Mouse (Mus musculus): ENCODE measurements around the gene Trpc7. TPM values are rescaled to one million over a fixed set of nuclear protein-coding genes. Genes with fewer than 3 reads are reported as not detected.

Trpc7 gene
- polyA plus RNA-seq, 1 experiment = 0.01 TPM

DNA sequence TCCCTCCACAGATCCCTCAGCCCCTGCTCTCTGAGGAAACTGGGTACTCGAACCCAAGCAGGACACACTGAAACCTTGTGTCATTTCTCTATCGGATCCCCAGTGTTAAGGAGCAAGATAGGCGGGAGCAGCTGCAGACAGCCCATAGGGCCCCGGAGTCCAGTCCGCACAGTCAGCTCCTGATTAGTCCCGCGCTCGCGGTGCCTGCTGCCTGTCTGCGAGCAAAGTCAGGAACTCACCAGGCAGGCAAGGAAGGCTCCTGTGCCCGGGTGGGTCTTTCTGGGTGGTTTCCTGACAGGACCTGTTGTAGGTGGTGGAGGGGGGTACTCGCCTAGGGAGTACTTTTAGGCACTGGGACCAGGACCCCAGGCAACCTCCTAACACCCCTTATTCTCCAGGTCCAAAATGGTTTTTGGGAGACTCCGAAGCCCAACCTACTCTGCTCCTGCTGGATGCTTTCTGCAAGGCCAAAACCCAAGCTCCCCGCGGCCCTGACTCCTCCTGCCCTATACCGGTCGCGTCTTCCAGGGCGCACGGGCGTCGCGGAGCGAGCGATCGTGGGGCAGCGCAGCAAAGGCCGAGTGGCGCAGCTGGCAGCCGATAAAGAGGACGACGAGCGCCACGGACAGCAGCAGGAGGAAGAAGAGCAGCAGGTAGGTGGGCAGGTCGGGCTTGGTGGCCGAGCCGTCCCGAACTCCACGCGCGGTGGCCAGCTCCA, 143.2 kb downstream of the Trpc7 start:
- no peak overlapping the region for H3ac ChIP-seq (ENCODE audit: control insufficient read depth, insufficient read length)
- H3K4me3 ChIP-seq = no peak overlapping the region
- no peaks in the 10 kb centered on the region for H3K27me3 ChIP-seq (ENCODE audit: control insufficient read depth, insufficient read depth, insufficient read length)
- H3K4me2 ChIP-seq (ENCODE audit: low read depth) = no peak overlapping the region
- H3K36me3 ChIP-seq (ENCODE audit: control insufficient read depth, insufficient read depth) = no peaks in the 10 kb centered on the region
- TF ChIP-seq TCF12 (IDR thresholded peaks at IDR 0.05; ENCODE audit: insufficient read depth, poor library complexity, severe bottlenecking) = no peak
- TF ChIP-seq E2F4 (IDR thresholded peaks at IDR 0.05; ENCODE audit: insufficient read depth) = no peak
- no peak for TF ChIP-seq POLR2AphosphoS2 (IDR thresholded peaks at IDR 0.05; ENCODE audit: insufficient read length, low read depth)
- TF ChIP-seq POLR2A (IDR thresholded peaks at IDR 0.05; ENCODE audit: insufficient read length, low read depth) = no peak
- TF ChIP-seq TCF3 (IDR thresholded peaks at IDR 0.05; ENCODE audit: insufficient read length, low read depth) = no peak
- H3K79me2 ChIP-seq (ENCODE audit: control insufficient read depth, insufficient read depth) = no peaks in the 10 kb centered on the region

DNA sequence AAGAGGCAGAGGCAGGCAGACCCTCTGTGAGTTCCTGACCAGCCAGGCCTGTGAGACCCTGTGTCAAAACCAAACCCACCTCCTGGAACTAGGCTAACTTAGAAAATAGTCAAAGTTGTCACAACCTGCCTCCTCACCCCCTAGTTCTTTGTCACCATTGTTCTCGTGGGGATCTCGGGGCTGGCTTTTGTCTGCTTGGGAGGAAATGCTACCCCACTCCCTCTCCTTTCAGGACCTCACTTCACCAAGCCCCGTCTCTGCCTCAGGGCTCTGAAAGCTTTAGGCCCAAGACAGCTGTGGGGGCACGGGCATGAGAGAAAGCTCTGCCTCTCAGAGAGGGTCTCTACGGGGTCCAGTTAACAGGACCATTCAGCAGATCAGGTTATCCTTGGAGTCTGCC, 144.0 kb downstream of the Trpc7 start:
- Histone ChIP-seq H3K4me3 (no peak overlapping the region), H3K4me2 (ENCODE audit: low read depth) (no peak overlapping the region), H3K79me2 (ENCODE audit: control insufficient read depth, insufficient read depth) (no peaks in the 10 kb centered on the region), H3K36me3 (ENCODE audit: control insufficient read depth, insufficient read depth) (no peaks in the 10 kb centered on the region), H3ac (ENCODE audit: control insufficient read depth, insufficient read length) (no peak overlapping the region), H3K27me3 (ENCODE audit: control insufficient read depth, insufficient read depth, insufficient read length) (no peaks in the 10 kb centered on the region)
- TF ChIP-seq TCF3 (IDR thresholded peaks at IDR 0.05; ENCODE audit: insufficient read length, low read depth) (no peak), CEBPB (IDR thresholded peaks at IDR 0.05; ENCODE audit: insufficient read depth, poor library complexity, severe bottlenecking) (no peak), MYOD1 (IDR thresholded peaks at IDR 0.05; ENCODE audit: control insufficient read depth in 1 of 3, insufficient read length in 2 of 3, low read depth in 2 of 3) (no peak), POLR2AphosphoS2 (IDR thresholded peaks at IDR 0.05; ENCODE audit: insufficient read length, low read depth) (no peak), REST (IDR thresholded peaks at IDR 0.05; ENCODE audit: insufficient read depth, insufficient read length) (no peak), POLR2A (IDR thresholded peaks at IDR 0.05; ENCODE audit: insufficient read length, low read depth) (no peak), USF1 (IDR thresholded peaks at IDR 0.05; ENCODE audit: low read depth) (no peak), SRF (IDR thresholded peaks at IDR 0.05; ENCODE audit: control insufficient read depth, insufficient read length, low read depth) (no peak), TCF12 (IDR thresholded peaks at IDR 0.05; ENCODE audit: insufficient read depth, poor library complexity, severe bottlenecking) (no peak), MAX (IDR thresholded peaks at IDR 0.05; ENCODE audit: low read depth) (no peak), MYOG (IDR thresholded peaks at IDR 0.05; ENCODE audit: control insufficient read depth in 1 of 3, insufficient read depth in 1 of 3, insufficient read length in 2 of 3, low read depth in 2 of 3) (no peak), E2F4 (IDR thresholded peaks at IDR 0.05; ENCODE audit: insufficient read depth) (no peak)

DNA sequence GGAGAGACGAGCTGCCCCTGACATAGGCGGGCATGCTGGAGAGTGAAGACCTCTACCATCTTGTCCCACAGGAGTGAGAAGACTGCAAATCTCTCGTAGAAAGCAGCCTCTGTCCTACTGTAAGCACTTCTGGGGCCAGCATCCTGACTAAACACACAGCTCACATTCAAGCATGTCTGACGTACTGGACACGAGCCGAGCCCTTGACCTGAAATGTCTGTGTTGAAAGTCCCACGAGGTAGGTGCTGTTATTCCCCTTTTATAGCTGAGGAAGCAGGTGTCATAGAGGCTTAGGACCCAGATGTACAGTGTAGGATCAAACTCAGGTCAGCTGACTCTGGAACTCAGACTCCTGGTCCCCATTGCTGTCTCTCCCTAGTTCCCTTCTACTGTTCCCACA, 146.4 kb downstream of the Trpc7 start:
- no peak overlapping the region for H3K4me3 ChIP-seq
- H3K79me2 ChIP-seq (ENCODE audit: control insufficient read depth, insufficient read depth) = no peaks in the 10 kb centered on the region
- TF ChIP-seq TCF12 (IDR thresholded peaks at IDR 0.05; ENCODE audit: insufficient read depth, poor library complexity, severe bottlenecking) (no peak), POLR2AphosphoS2 (IDR thresholded peaks at IDR 0.05; ENCODE audit: insufficient read length, low read depth) (no peak), MYOD1 (IDR thresholded peaks at IDR 0.05; ENCODE audit: control insufficient read depth in 1 of 3, insufficient read length in 2 of 3, low read depth in 2 of 3) (no peak), TCF3 (IDR thresholded peaks at IDR 0.05; ENCODE audit: insufficient read length, low read depth) (no peak), SRF (IDR thresholded peaks at IDR 0.05; ENCODE audit: control insufficient read depth, insufficient read length, low read depth) (no peak), POLR2A (IDR thresholded peaks at IDR 0.05; ENCODE audit: insufficient read length, low read depth) (no peak), REST (IDR thresholded peaks at IDR 0.05; ENCODE audit: insufficient read depth, insufficient read length) (no peak), CEBPB (IDR thresholded peaks at IDR 0.05; ENCODE audit: insufficient read depth, poor library complexity, severe bottlenecking) (no peak)
- no peak overlapping the region for H3ac ChIP-seq (ENCODE audit: control insufficient read depth, insufficient read length)
- H3K36me3 ChIP-seq (ENCODE audit: control insufficient read depth, insufficient read depth) = no peaks in the 10 kb centered on the region
- H3K4me2 ChIP-seq (ENCODE audit: low read depth) = no peak overlapping the region
- no peaks in the 10 kb centered on the region for H3K27me3 ChIP-seq (ENCODE audit: control insufficient read depth, insufficient read depth, insufficient read length)

DNA sequence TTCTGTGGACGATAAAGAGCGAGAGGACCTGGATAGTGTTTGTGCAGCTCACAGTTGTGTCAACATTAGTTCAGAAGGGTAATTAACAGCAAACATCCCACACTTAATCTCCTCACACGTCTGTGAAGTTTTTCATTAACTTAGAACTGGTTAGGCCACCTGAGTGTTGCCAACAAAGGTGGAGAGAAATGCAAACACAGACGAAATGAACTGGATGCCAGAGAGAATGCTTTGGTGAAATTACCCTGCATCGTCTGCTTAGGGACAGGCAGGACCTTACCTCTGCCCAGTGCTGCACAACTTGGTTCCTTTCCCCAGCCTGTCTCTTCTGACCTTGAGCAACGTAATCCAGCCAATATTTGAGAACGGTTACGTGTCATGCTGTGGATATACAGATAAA, 148.2 kb downstream of the Trpc7 start:
- H3K4me3 ChIP-seq = no peak overlapping the region
- H3K36me3 ChIP-seq (ENCODE audit: control insufficient read depth, insufficient read depth) = no peaks in the 10 kb centered on the region
- H3K27me3 ChIP-seq (ENCODE audit: control insufficient read depth, insufficient read depth, insufficient read length) = no peaks in the 10 kb centered on the region
- H3K4me2 ChIP-seq (ENCODE audit: low read depth) = no peak overlapping the region
- no peaks in the 10 kb centered on the region for H3K79me2 ChIP-seq (ENCODE audit: control insufficient read depth, insufficient read depth)
- no peak overlapping the region for H3ac ChIP-seq (ENCODE audit: control insufficient read depth, insufficient read length)
- TF ChIP-seq TCF3 (IDR thresholded peaks at IDR 0.05; ENCODE audit: insufficient read length, low read depth) (no peak), USF1 (IDR thresholded peaks at IDR 0.05; ENCODE audit: low read depth) (no peak), SRF (IDR thresholded peaks at IDR 0.05; ENCODE audit: control insufficient read depth, insufficient read length, low read depth) (no peak), TCF12 (IDR thresholded peaks at IDR 0.05; ENCODE audit: insufficient read depth, poor library complexity, severe bottlenecking) (no peak), POLR2A (IDR thresholded peaks at IDR 0.05; ENCODE audit: insufficient read length, low read depth) (no peak), CEBPB (IDR thresholded peaks at IDR 0.05; ENCODE audit: insufficient read depth, poor library complexity, severe bottlenecking) (no peak), E2F4 (IDR thresholded peaks at IDR 0.05; ENCODE audit: insufficient read depth) (no peak), MYOG (IDR thresholded peaks at IDR 0.05; ENCODE audit: control insufficient read depth in 1 of 3, insufficient read depth in 1 of 3, insufficient read length in 2 of 3, low read depth in 2 of 3) (no peak), REST (IDR thresholded peaks at IDR 0.05; ENCODE audit: insufficient read depth, insufficient read length) (no peak), POLR2AphosphoS2 (IDR thresholded peaks at IDR 0.05; ENCODE audit: insufficient read length, low read depth) (no peak), MAX (IDR thresholded peaks at IDR 0.05; ENCODE audit: low read depth) (no peak), MYOD1 (IDR thresholded peaks at IDR 0.05; ENCODE audit: control insufficient read depth in 1 of 3, insufficient read length in 2 of 3, low read depth in 2 of 3) (no peak)
